Mouse (Mus musculus): ENCODE measurements around the gene Psme2. TPM values are rescaled to one million over a fixed set of nuclear protein-coding genes. Genes with fewer than 3 reads are reported as not detected.

Gene Psme2
- 357 and 368 TPM in 2 replicates for total RNA-seq (2021)
- long read RNA-seq, transcript Psme2-208 (11 exons, 962 nt): major isoform, 127 of 136 reads
- long read RNA-seq, partial matches to known transcripts: 3 of 136 reads
- long read RNA-seq, other reads (novel, unspliced or antisense): 5 of 136 reads

DNA sequence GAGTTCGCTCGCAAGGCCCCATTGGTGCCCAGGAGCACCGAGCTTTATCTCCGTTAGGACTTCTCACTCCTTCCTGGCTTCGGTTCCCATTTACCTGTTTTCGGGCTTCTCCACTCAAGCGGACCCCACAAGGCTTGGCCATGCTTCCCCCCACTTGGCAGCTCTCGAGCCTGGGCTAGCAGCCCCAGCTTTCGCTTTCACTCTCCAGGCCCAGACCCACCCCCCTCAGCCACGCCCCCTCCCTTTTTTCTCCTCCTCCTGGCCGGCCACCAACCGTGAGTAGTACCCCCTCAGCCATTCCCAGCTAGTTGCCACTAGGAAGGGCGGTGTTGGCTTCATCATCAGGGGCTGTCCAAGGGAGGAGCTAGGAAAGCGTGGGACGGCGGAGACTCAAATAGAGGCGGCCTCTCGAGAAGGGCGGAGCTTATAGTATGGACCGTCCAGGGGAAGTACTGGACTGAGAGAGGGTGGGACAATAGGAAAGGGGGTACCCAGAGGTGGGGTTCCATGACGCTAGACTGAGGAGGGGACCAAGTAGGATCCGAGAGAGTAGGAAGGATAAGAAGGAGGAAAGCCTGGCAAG lies at the start of gene Psme2:
TSS of gene Psme2 (minus strand) at position 366 of the 583 bp plus-strand sequence.
- peak; percentile 90 for DNase-seq

DNA sequence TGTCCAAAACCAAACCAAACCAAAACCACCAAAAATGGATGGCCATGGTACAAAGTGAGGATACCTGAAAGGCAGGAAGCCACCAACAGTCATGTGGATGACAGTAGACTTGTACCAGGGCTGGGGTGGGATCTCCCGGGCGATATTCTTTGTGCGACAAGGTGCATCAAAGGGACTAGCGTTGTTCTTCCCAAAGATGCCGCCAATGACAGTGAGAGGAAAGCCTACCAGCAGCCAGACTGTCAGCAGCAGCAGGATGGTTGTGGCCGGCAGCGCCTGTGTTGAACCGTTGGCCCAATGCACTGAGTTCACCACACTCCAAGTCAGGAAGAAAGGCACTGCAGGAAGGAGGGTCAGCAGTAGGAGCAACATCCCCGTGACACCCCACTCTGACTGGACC lies 46.9 kb upstream of the Psme2 start, which contains the start of gene Gm49378:
TSS of gene Gm49378 (minus strand) at position 101 of the 400 bp plus-strand sequence.
- no peak for DNase-seq

DNA sequence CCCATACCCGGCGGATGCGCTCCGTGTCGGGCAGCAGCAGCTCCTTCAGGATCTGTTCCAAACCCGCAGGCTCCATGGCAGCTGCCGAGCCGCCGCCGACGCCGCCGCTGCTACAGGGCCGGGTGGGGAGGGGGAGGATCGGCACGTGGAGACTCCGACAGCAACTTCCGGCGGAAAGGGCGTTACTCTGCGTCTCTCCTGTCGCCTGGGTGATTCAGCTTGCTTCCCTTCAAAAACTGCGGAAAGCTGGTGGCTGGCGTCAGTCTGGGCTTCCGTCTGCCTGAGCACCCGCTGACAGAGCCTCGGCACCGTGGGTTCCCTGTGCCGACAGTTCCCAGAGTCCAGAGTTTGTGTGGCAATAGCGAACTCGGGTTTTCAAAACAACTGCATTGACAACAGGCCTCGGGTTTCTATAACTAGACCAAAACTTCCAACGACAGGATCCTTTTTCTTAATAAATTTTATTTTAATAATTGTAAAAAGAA lies 44.7 kb upstream of the Psme2 start, which contains the start of gene Ipo4:
TSS of gene Ipo4 (minus strand) at position 435 of the 485 bp plus-strand sequence.
- peak; percentile 89 for DNase-seq

- DNase-seq: peak; percentile 33
These were observed 44.1 kb upstream of the Psme2 start for GRCm38 (mm10) chr14:55634874-55635522.

- peak; percentile 65 for DNase-seq
These were observed 38.4 kb upstream of the Psme2 start for GRCm38 (mm10) chr14:55629312-55629711.

DNA sequence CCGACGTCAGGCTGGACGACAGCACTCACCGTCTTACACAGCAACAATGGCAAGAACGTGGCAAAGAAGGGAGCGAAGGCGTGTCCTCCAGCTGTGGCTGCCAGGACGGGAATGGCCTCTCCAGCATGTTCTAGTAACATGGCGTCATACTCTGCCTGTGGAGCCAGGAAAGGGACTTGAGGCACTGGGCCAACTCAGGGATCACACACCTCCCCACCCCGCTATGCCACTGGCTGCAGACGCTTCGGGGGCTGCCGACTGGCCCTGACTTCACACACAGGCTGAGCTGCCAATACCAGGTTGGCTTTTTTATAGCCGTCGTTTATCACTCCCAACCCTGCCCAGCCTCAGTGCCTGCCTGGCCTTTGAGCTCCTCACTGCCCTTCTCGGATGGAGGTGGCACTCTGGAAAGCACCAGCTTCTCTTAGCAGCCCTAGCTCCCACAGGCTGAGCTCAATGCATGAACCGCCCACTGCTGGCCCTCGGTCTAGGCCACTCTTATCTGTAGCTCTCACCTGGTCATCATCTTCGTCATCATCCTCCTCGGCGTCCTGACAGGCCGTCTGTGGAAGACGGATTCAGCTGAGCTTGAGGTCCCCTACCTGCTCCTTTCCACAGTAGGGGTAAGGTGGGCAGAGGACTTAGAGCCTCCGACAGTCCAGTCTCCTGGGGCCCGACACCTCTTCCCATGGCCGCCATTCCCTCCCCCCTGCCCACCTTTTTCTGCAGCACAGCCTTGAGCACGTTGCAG lies 37.3 kb upstream of the Psme2 start:
- no peak for DNase-seq

DNA sequence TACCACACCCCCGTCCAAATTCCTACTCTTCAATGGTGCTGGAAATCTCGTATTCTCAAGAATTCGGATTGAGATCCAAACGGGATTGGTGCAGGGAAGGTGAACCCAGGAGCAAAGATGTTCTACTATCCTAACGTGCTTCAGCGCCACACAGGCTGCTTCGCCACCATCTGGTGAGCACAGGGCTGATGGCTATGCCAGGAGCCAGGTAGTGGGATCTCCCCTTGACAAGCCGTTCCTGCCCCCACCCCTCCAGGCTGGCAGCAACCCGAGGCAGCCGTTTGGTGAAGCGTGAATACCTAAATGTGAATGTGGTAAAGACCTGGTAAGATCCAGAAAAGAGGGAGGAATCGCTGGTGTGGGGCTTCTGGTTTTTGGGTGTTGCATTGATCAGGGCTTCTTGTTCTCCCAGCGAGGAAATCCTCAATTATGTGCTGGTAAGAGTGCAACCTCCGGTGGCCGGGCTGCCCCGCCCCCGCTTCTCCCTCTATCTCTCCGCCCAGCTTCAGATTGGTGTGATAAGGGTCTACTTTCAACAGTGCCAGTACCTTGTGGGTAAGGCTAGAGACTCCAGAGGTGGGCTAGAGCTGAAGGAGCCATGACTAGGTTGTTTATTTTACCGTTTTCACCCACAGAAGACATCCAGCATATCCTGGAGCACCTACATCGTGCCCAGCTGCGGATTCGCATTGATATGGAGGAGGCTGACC lies 27.7 kb upstream of the Psme2 start:
- DNase-seq: no peak

DNA sequence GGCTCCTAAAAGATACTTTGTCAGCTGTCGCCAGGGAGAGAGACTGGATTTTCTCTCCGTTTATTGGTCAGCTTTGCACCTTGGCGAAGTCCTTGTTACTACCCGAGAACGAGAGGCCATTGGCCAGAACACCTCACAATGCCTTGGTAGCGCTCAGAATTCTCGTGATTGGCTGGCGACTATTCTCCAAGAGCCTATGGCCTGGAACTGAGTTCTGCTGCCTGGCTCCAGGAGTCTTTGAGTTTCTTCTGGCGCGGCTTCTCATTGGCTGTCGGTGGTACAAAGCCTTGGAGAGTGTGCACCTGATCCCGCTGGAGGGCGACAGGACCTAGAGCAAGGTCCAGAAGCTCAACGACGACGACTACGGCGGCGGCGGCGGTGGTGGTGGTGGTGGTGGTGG lies 26.9 kb upstream of the Psme2 start, which contains the start of gene Rec8:
TSS of gene Rec8 (plus strand) at position 216 of the 400 bp plus-strand sequence.
- DNase-seq: peak; percentile 39

- no peak for DNase-seq
These were observed 25.9 kb upstream of the Psme2 start for GRCm38 (mm10) chr14:55616844-55617243.

DNA sequence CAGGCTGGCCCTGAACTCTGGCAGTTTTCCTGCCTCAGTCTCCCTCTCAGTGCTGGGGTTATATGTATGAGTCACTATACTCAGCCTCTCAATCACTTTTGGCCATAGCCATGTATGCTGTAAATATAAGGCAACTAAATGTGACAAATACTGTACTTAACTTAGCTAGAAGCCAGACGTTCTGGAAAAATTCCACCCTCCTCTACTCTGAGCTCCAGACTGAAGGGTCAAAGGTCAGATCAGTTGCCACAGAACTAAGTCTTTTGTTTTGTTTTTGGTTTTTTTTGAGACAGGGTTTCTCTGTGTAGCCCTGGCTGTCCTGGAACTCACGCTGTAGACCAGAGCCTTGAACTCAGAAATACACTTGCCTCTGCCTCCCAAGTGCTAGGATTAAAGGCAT lies 25.0 kb upstream of the Psme2 start:
- DNase-seq: no peak

DNA sequence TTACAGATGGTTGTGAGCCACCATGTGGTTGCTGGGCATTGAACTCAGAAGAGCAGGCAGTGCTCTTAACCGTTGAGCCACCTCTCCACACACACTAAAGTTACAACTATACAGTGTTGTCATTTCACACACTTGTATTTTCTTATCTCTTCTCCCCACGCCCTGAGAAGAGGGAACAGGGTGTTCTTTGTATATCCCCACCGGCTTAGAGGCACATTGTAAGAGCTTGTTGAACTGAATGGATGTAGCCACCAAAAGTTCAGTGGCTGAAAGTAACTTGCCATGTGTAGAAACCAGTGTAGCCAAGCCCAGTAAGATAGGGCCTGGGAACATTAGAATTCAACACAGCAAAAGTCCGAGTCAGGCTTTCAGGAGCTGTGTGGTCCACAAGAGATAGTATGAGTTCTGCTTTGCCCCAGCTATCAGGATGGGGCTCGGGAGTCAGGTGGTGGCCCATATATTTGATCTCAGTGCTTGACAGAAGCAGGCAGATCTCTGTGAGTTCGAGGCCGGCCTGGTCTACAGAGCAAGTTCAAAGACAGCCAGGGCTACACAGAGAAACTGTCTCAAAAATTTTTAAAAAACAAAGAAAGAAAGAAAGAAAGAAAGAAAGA lies 23.8 kb upstream of the Psme2 start:
- no peak for DNase-seq

DNA sequence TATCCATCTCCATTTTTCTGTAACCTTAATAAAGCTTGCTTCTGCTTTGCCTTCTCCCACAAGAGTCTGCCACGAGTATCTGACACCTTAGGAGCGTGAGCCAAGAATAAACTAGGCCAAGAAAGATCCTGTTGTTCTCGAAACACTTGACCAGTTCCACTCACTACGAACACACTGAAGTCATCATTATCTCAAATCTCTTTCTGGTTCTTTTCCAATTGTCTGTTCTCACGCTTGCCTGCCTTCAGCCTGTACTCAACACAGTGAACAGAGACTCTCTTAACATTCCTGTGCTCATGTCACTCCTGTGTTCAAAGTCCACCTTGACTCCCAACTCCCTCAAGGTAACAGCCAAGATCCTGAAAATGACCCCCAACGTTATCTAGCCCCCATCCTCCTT lies 22.4 kb upstream of the Psme2 start:
- no peak for DNase-seq

DNA sequence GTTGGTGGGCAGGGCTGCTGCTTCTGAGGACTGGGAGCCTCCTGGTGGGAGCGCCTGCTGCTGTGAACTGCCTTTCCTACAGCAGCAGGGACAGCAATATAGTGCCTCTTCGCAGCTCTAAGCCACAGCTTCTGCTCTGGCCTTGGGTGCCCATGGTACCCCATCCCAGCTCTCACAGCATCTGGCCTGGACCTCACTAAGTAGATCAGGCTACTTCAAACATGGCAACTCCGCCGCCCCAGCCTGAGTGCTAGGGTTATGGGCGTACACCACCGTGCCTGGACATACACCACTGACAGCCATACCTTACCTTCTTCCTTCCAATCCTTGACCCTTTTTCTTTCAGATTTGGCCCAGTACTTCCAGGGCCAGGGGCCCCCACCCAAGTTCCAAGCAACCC lies 17.4 kb upstream of the Psme2 start:
- no peak for DNase-seq

- DNase-seq: no peak
These were observed 15.0 kb upstream of the Psme2 start for GRCm38 (mm10) chr14:55605743-55606459.

- DNase-seq: no peak
These were observed 13.9 kb upstream of the Psme2 start for GRCm38 (mm10) chr14:55604823-55605222.

- peak; percentile 86 for DNase-seq
These were observed 13.0 kb upstream of the Psme2 start for GRCm38 (mm10) chr14:55603633-55604576.

DNA sequence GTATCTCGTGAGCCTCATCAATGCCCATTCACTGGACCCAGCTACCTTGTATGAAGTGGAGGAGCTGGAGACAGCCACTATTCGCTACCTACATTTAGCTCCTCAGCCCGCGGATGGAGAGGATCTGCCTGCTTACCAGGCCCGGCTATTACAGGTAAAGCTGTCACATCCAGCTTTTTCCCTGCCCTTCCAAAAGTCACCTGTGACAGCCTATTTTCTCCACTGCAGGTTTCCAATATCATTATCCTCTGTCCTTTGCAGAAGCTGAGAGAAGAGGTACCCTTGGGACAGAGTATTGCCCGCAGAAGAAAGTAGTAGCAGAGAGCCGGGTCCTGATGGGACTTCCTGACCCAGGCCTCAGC lies 12.3 kb upstream of the Psme2 start, which contains the start of gene Irf9:
TSS of gene Irf9 (plus strand) at position 301 of the 362 bp plus-strand sequence.
- DNase-seq: no peak

DNA sequence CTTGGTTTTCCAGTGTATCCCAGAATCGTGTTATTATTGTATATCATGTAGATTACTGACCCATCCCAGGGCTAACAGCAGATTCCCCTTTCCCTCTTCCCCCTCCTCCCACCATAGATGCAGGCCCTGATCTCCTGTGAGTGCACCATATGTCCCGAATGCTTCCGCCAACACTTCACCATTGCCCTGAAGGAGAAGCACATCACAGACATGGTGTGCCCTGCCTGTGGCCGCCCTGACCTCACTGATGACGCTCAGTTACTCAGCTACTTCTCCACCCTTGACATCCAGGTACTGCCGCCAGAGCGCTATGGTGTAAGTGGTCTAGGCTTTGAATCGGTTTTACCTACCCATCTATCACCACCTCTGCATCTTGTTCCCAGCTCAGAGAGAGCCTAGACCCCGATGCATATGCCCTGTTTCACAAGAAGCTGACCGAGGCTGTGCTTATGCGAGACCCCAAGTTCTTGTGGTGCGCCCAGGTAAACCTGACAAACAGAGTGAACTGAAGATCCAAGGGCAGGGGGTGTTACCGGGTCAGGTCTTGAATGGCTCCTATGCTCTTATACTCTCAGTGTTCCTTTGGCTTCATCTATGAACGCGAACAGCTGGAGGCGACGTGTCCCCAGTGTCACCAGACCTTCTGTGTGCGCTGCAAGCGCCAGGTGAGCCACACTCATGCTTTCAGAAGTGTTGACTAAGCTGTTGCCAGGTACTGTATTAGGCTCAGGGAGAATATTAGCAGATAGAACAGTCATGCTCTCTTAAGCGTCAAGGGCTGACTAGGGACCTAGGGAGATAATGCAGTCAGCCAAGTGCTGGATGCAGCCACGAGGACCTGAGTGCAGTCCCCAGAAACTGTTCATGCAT lies 7.8 kb upstream of the Psme2 start:
- no peak for DNase-seq

All from adrenal gland, postnatal 25 days (tissue).